Mouse (Mus musculus): ENCODE measurements around the gene H2-M10.6. TPM values are rescaled to one million over a fixed set of nuclear protein-coding genes. Genes with fewer than 3 reads are reported as not detected.
A peak's percentile ranks its signal among the peaks of the same experiment; 100 is the strongest.
"Not testable (repeated sequence)": the region's sequence is repeated elsewhere in the genome, so short reads cannot be mapped to it uniquely, and the experiment has no call there.

H2-M10.6 gene
- not detected in 2 replicates for polyA plus RNA-seq (2015; fragmentation: Nextera tagmentation; extraction: Ambion mirVana)

DNA sequence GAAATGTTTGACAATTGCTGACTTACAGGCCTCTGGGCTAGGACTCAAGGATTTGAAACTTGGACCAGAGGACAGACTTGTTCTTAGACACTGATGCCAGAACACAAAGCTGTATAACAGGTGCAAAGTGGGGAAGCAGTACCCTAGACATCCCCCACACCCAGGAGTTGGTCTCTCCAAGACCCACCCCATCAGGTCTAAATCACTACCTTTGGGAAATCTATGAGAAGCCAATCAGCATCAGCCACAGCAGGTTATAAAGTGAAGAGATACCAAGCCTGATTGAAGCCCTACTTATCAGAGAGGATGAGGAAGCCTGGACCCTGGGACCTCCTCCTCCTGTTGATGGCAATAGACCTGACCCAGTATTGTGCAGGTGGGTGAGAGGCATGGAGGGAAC is at the start of gene H2-M10.6:
Gene H2-M10.6, plus strand, starts transcription at position 301 of the 400 bp plus-strand sequence.
- H3K4me2 ChIP-seq (ENCODE audit: low read length), result no peak within 1 kb of the TSS
- H3K36me3 ChIP-seq (ENCODE audit: control insufficient read depth, insufficient read depth), result no peaks in the 10 kb centered on the region
- no peaks in the 10 kb centered on the region for H3K4me1 ChIP-seq (replicated peaks; ENCODE audit: control insufficient read depth, insufficient read depth, low read length)
- H3K27ac ChIP-seq (ENCODE audit: low read length), result no peak within 1 kb of the TSS
- H3K27me3 ChIP-seq (replicated peaks; ENCODE audit: control insufficient read depth, insufficient read depth, low read length), result no peaks in the 10 kb centered on the region
- ATAC-seq, result no peak
- no peak within 1 kb of the TSS for H3K4me3 ChIP-seq (replicated peaks; ENCODE audit: low read length)
- H3K9ac ChIP-seq (replicated peaks; ENCODE audit: low read depth, low read length), result no peak within 1 kb of the TSS
- no peaks in the 10 kb centered on the region for H3K9me3 ChIP-seq (ENCODE audit: control insufficient read depth, low read length)

- no peak overlapping the region for H3K9ac ChIP-seq (replicated peaks; ENCODE audit: low read depth, low read length)
- H3K27me3 ChIP-seq (replicated peaks; ENCODE audit: control insufficient read depth, insufficient read depth, low read length), result no peaks in the 10 kb centered on the region
- no peaks in the 10 kb centered on the region for H3K36me3 ChIP-seq (ENCODE audit: control insufficient read depth, insufficient read depth)
- no peaks in the 10 kb centered on the region for H3K9me3 ChIP-seq (ENCODE audit: control insufficient read depth, low read length)
- no peaks in the 10 kb centered on the region for H3K4me1 ChIP-seq (replicated peaks; ENCODE audit: control insufficient read depth, insufficient read depth, low read length)
- no peak overlapping the region for H3K4me3 ChIP-seq (replicated peaks; ENCODE audit: low read length)
- no peak overlapping the region for H3K4me2 ChIP-seq (ENCODE audit: low read length)
- no peak overlapping the region for H3K27ac ChIP-seq (ENCODE audit: low read length)
- no peak for ATAC-seq
- 55% methylated on average over 2 of the region's 2 CpGs for WGBS
Measured at GRCm38 (mm10) chr17:36763816-36764215, 48.2 kb upstream of the H2-M10.6 start.

DNA sequence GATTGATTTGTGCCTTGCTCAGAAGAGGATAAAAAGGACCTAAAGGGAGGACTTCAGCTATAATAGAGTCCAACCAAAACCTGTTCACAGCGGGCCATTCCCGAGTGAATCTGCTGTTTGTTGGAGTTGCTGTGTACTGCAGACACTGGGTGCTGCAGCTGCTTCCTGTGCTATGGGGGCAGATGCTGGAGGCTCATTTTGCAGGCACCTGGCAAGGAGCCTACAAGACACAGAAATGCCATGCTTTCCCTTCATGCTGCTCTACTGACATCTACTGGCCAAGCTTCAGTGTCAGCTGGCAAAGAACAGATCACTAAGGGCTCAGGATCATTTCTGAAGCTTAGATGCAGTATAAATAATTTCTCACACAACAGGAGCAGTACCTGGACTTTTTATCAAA is 47.7 kb upstream of the H2-M10.6 start:
- not testable (repeated sequence) for H3K9me3 ChIP-seq (ENCODE audit: control insufficient read depth, low read length); H3K36me3 ChIP-seq (ENCODE audit: control insufficient read depth, insufficient read depth); ATAC-seq; H3K27ac ChIP-seq (ENCODE audit: low read length); H3K4me1 ChIP-seq (replicated peaks; ENCODE audit: control insufficient read depth, insufficient read depth, low read length); H3K4me3 ChIP-seq (replicated peaks; ENCODE audit: low read length); H3K27me3 ChIP-seq (replicated peaks; ENCODE audit: control insufficient read depth, insufficient read depth, low read length); H3K9ac ChIP-seq (replicated peaks; ENCODE audit: low read depth, low read length); H3K4me2 ChIP-seq (ENCODE audit: low read length)
- 29% methylated on average over 2 of the region's 2 CpGs for WGBS

- 64% methylated on average over 2 of the region's 2 CpGs for WGBS
- not testable (repeated sequence) for H3K4me3 ChIP-seq (replicated peaks; ENCODE audit: low read length); ATAC-seq; H3K9me3 ChIP-seq (ENCODE audit: control insufficient read depth, low read length); H3K4me1 ChIP-seq (replicated peaks; ENCODE audit: control insufficient read depth, insufficient read depth, low read length); H3K4me2 ChIP-seq (ENCODE audit: low read length); H3K27me3 ChIP-seq (replicated peaks; ENCODE audit: control insufficient read depth, insufficient read depth, low read length); H3K36me3 ChIP-seq (ENCODE audit: control insufficient read depth, insufficient read depth); H3K27ac ChIP-seq (ENCODE audit: low read length); H3K9ac ChIP-seq (replicated peaks; ENCODE audit: low read depth, low read length)
Measured at GRCm38 (mm10) chr17:36765403-36765802, 46.6 kb upstream of the H2-M10.6 start.

- H3K9me3 ChIP-seq (ENCODE audit: control insufficient read depth, low read length); ATAC-seq; H3K27ac ChIP-seq (ENCODE audit: low read length); H3K27me3 ChIP-seq (replicated peaks; ENCODE audit: control insufficient read depth, insufficient read depth, low read length); H3K9ac ChIP-seq (replicated peaks; ENCODE audit: low read depth, low read length); H3K4me1 ChIP-seq (replicated peaks; ENCODE audit: control insufficient read depth, insufficient read depth, low read length); H3K4me2 ChIP-seq (ENCODE audit: low read length); H3K36me3 ChIP-seq (ENCODE audit: control insufficient read depth, insufficient read depth); H3K4me3 ChIP-seq (replicated peaks; ENCODE audit: low read length): not testable (repeated sequence)
- WGBS, result 95% methylated on average over 2 of the region's 2 CpGs
Measured at GRCm38 (mm10) chr17:36772610-36773009, 39.4 kb upstream of the H2-M10.6 start, which contains the start of gene H2-M10.5. Gene H2-M10.5, plus strand, starts transcription at chr17:36772910.

- Histone ChIP-seq H3K27me3 (replicated peaks; ENCODE audit: control insufficient read depth, insufficient read depth, low read length) (no peaks in the 10 kb centered on the region), H3K4me2 (ENCODE audit: low read length) (no peak overlapping the region), H3K9me3 (ENCODE audit: control insufficient read depth, low read length) (no peaks in the 10 kb centered on the region), H3K4me3 (replicated peaks; ENCODE audit: low read length) (no peak overlapping the region), H3K9ac (replicated peaks; ENCODE audit: low read depth, low read length) (no peak overlapping the region), H3K36me3 (ENCODE audit: control insufficient read depth, insufficient read depth) (no peaks in the 10 kb centered on the region), H3K27ac (ENCODE audit: low read length) (no peak overlapping the region), H3K4me1 (replicated peaks; ENCODE audit: control insufficient read depth, insufficient read depth, low read length) (no peaks in the 10 kb centered on the region)
- 64% methylated on average over 3 of the region's 3 CpGs for WGBS
- no peak for ATAC-seq
Measured at GRCm38 (mm10) chr17:36781533-36781932, 30.4 kb upstream of the H2-M10.6 start.

- H3K27ac ChIP-seq (ENCODE audit: low read length); H3K9ac ChIP-seq (replicated peaks; ENCODE audit: low read depth, low read length); H3K27me3 ChIP-seq (replicated peaks; ENCODE audit: control insufficient read depth, insufficient read depth, low read length); H3K36me3 ChIP-seq (ENCODE audit: control insufficient read depth, insufficient read depth); H3K4me1 ChIP-seq (replicated peaks; ENCODE audit: control insufficient read depth, insufficient read depth, low read length); H3K4me2 ChIP-seq (ENCODE audit: low read length); ATAC-seq; H3K9me3 ChIP-seq (ENCODE audit: control insufficient read depth, low read length); H3K4me3 ChIP-seq (replicated peaks; ENCODE audit: low read length): not testable (repeated sequence)
- 42% methylated on average over 1 of the region's 1 CpGs for WGBS
Measured at GRCm38 (mm10) chr17:36786483-36786886, 25.5 kb upstream of the H2-M10.6 start.

DNA sequence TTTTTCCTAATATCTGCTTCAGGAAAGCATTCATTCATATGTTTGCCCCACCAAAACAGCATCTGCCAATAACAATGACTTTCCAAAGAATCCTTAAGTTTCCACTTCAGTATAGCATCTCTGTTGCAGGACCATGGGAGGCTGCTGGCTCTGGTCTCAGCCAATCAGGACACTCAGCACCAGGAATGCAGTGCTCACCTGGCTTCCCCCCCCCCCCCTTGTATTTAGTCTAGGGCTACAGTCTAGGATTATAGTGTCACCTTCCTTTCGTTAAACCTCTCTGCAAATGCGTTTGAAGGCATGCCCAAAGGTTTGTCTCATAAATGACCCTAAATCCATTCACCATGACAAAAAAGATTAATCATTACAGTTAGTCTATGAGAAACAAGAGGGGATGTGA is 23.6 kb upstream of the H2-M10.6 start:
- Histone ChIP-seq H3K9me3 (ENCODE audit: control insufficient read depth, low read length) (no peaks in the 10 kb centered on the region), H3K4me1 (replicated peaks; ENCODE audit: control insufficient read depth, insufficient read depth, low read length) (no peaks in the 10 kb centered on the region), H3K27ac (ENCODE audit: low read length) (no peak overlapping the region), H3K9ac (replicated peaks; ENCODE audit: low read depth, low read length) (no peak overlapping the region), H3K36me3 (ENCODE audit: control insufficient read depth, insufficient read depth) (no peaks in the 10 kb centered on the region), H3K27me3 (replicated peaks; ENCODE audit: control insufficient read depth, insufficient read depth, low read length) (no peaks in the 10 kb centered on the region), H3K4me2 (ENCODE audit: low read length) (no peak overlapping the region), H3K4me3 (replicated peaks; ENCODE audit: low read length) (no peak overlapping the region)
- ATAC-seq, result no peak
- 78% methylated on average over 2 of the region's 2 CpGs for WGBS

DNA sequence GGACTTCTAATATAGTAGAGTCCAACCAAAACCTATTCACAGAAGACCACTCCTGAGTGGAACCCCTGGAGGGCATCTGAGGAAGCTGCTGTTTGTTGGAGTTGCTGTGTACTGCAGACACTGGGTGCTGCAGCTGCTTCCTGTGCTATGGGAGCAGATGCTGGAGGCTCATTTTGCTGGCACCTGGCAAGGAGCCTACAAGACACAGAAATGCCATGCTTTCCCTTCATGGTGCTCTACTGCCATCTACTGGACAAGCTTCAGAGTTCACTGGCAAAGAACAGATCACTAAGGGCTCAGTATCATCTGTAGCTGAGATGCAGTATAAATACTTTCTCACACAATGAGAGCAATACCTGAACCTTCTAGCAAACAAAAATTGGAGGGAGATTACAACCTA is 23.2 kb upstream of the H2-M10.6 start:
- not testable (repeated sequence) for H3K9me3 ChIP-seq (ENCODE audit: control insufficient read depth, low read length); H3K4me3 ChIP-seq (replicated peaks; ENCODE audit: low read length); H3K27ac ChIP-seq (ENCODE audit: low read length); H3K36me3 ChIP-seq (ENCODE audit: control insufficient read depth, insufficient read depth); H3K4me2 ChIP-seq (ENCODE audit: low read length); H3K9ac ChIP-seq (replicated peaks; ENCODE audit: low read depth, low read length); H3K27me3 ChIP-seq (replicated peaks; ENCODE audit: control insufficient read depth, insufficient read depth, low read length); H3K4me1 ChIP-seq (replicated peaks; ENCODE audit: control insufficient read depth, insufficient read depth, low read length)
- peak; percentile 87 for ATAC-seq

GRCm38 (mm10) chr17:36799493-36799892 is 12.5 kb upstream of the H2-M10.6 start:
- no peaks in the 10 kb centered on the region for H3K4me1 ChIP-seq (replicated peaks; ENCODE audit: control insufficient read depth, insufficient read depth, low read length)
- H3K27ac ChIP-seq (ENCODE audit: low read length), result no peak overlapping the region
- no peak for ATAC-seq
- no peak overlapping the region for H3K9ac ChIP-seq (replicated peaks; ENCODE audit: low read depth, low read length)
- H3K4me2 ChIP-seq (ENCODE audit: low read length), result no peak overlapping the region
- no peak overlapping the region for H3K4me3 ChIP-seq (replicated peaks; ENCODE audit: low read length)
- no peaks in the 10 kb centered on the region for H3K27me3 ChIP-seq (replicated peaks; ENCODE audit: control insufficient read depth, insufficient read depth, low read length)
- 94% methylated on average over 10 of the region's 10 CpGs for WGBS
- H3K9me3 ChIP-seq (ENCODE audit: control insufficient read depth, low read length), result no peaks in the 10 kb centered on the region
- no peaks in the 10 kb centered on the region for H3K36me3 ChIP-seq (ENCODE audit: control insufficient read depth, insufficient read depth)
